Mouse (Mus musculus) yolk sac, embryonic 10.5 days (tissue): ENCODE measurements at regions not wholly inside any gene's neighbourhood (a gene's known extent, or its start where the extent isn't known, plus 50 kb on each side); places are given as distances from the start of the nearest gene placed in this dataset.

ENCODE experiments used
- DNase-seq: peaks from one replicate; pipeline ENCODE4 v3.0.0-alpha.2; 2017; ENCODE audit warnings: low spot score

DNA sequence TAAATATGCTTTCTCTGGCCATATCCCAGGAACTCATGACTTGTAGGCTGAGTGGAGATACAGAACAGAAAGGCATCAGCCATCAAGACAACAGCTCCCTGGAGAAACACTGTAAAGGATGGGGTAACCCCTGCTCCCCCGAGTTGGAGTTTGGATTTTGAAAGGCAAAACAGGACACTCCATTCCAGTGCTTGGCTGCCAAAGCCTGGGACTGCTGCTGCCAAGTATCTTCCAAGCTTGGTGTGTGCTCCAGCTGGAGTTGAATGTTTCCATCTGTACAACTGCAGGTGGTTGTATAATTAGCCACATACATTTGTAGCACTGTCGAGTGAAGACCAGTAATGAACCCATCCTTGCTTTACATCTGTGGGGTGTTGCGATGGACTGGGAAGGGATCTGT, 62.1 kb downstream of the 4933412E24Rik start:
- DNase-seq, result no peak

GRCm38 (mm10) chr15:59953857-59954256, 62.6 kb downstream of the 4933412E24Rik start:
- no peak for DNase-seq

- DNase-seq, result no peak
These were observed 65.7 kb downstream of the 4933412E24Rik start for GRCm38 (mm10) chr15:59950617-59951216.

GRCm38 (mm10) chr15:59945208-59945607, 71.2 kb downstream of the 4933412E24Rik start:
- DNase-seq, result no peak

DNA sequence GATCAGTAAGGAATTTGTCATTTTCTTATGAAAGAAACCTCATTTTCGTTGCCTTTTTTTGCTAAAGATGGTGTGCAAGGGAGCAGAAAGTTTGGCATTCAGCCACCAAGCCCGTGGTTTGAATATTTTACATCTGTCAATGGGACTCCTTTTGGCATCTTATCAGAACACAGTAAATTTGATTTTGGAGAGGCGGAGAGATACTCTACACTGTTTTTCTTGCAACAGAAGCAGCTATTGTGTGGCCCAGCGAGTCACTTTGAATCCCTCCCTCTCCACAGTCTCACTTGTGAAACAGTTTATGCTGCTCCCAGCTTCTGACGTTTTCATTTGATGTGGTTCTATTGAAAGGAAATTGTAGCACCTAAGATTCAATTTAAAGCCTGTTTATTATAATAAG, 79.9 kb downstream of the 4933412E24Rik start:
- no peak for DNase-seq

DNA sequence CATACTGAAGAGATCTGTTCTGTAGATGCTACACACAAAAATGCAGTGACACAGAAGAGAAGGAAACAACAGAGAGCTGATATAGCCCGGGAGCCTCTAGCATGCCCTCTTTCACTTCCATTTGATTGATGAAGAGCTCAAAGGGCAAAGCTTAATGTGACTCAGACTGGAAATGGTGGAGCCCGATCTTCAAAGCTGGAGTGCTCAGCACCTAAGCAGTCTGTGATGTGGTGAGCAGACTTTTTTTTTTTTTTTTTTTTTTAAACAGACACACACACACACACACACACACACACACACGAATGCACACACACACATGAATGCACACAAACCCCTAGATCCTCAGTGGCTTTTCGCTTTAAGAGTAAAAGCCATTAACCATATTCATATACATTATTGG, 102.6 kb downstream of the 4933412E24Rik start:
- DNase-seq, result no peak

- no peak for DNase-seq
These were observed 108.1 kb downstream of the 4933412E24Rik start for GRCm38 (mm10) chr15:59908300-59908699.

GRCm38 (mm10) chr15:59905832-59906797, 110.3 kb downstream of the 4933412E24Rik start:
- no peak for DNase-seq

DNA sequence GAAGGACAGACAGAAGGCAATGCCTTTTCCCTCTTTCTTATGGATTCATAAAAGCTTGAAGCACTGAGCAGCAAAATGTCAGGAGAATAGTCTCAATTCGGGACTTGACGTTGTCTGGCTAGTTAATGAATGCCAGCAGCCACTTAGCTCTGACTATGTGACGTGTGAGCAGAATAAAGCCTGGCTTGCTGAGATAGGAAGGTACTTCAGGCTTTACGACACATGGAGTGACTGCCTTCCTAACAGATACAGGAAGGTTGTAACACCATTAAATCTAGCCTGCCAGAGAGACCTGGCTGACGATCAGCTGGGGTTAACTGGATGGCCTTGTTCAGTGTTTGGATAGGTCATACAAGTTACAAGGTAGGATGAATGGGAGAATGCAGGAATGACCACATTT, 111.7 kb downstream of the 4933412E24Rik start:
- no peak for DNase-seq

- no peak for DNase-seq
These were observed 127.4 kb downstream of the 4933412E24Rik start for GRCm38 (mm10) chr15:59888996-59889395.

DNA sequence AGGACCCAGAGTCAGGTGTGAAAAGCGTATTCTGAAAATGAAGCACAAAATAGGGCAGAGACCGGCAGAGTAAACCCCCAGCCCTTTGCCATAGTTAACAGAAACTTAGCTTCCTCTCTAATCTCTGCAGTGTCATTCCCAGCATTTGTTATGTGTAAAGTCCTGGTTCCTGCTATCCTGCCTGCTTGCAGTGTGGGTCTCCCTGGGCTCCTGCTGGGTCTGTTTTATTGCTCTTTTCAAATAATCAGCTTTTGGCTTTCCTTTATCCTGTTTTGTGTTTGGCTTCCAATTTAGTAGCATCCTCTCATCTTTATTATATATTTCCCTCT, 128.3 kb downstream of the 4933412E24Rik start:
- no peak for DNase-seq

DNA sequence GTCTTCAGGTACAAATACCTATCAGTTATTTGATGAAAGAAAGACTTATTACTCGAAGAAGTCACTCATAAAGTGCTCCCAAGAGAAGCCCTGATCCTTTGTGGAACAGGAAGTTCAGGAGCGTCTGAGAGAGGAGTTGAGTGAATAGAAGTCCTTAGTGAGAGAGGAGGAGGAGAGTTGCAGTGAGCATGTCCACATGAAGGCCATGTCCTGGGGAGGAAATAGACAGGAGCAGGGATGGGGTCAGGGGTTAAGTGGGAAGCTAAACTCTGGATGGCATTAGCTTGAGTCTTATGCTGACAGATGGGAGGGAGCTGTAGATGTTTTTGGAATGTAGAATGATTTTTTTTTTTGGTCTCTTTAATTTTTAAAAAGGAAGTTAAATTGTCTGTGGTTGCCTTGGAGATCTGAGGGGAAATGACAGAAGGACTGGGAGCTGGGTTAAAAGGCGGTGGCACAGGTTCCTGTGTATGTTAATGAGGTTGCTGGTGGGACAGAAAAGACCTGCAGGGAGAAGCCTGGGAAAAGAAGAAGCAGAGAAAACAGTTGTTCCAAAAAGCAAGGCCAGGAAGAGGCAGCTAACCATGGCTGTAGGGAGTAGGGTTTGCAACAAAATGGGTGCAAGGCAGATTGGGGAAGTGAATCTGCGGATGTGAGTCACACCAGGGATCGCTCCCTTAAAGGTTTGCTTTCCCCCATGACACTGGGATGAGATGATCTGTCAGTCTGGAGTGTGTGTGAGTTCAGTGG, 128.9 kb downstream of the 4933412E24Rik start:
- DNase-seq, result no peak

DNA sequence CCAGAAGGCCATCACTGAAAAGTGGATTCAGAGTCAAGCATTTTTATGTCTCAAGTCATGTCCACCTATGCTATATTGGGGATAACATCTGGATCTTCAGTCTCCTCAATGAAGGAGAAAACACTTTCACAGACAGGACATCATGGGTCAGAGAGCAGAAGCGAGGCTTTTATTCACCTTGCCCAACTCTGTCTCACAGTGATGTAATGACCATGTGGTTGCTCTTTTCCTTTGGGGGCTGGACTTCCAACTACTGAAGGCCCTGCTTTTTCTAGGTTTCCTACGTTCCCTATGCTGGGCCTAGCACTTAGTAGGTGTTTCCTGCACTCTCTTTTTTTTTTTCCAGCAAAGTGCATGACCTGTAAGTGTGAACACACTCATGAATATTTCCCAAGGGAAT, 130.4 kb downstream of the 4933412E24Rik start:
- no peak for DNase-seq

DNA sequence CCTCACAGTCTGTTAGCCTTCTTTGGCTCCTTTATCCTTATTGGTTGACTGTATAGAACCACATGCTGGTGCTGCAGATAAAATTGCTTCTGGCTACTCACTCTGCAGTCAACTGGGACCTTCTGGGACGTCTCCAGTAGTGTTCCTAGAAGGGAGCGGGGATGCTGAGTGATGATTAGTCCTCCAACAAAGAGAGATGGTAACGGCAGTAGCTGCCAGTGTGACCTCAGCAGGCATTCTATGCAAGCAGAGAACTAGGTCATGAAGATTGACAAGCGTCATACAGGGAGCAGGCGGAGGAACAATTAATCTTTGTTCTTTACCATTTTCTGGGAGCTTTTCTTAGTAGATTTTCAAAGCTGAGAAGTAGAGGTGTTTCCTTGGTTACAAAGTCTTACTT, 134.0 kb downstream of the 4933412E24Rik start:
- DNase-seq, result no peak

DNA sequence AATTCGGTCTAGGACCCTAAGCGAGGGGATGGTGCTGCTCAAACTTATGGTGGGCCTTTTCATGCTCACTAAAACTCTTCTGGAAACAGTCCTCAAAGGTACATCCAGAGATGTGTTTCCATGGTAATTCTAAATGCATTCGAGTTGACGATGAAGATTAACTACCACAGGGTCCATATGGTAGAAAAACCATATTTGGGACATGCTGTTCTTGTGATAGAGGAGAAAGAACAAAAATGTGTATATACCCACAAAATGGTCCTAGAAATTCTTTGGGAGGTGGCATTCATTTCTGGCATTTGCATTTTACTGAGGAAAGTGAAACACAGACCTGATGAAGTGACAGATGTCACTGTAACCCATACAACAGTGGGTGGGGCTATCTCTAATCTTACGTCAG, 136.0 kb downstream of the 4933412E24Rik start:
- no peak for DNase-seq

- DNase-seq, result no peak
These were observed 137.1 kb downstream of the 4933412E24Rik start for GRCm38 (mm10) chr15:59879311-59879710.

- no peak for DNase-seq
These were observed 140.1 kb downstream of the 4933412E24Rik start for GRCm38 (mm10) chr15:59876279-59876742.

DNA sequence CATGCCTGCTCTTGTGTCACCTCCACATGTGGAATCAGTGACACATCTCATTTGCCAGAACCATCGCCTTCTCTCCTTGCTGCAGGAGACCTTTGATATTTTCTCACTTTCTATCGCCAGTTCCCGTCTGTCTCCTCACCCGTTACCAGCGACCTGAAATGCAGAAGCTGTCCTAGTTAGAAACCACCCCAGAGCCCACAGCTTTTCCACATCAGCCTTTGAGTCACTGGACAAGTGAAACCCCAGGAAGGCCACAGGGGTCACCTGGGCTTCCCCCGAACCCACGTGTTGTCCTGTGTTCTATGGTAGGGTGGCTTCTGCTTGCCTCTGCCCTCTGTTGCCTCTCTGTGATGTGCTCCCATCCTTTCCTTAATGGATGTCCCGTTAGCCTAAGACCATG, 149.7 kb downstream of the 4933412E24Rik start:
- no peak for DNase-seq

DNA sequence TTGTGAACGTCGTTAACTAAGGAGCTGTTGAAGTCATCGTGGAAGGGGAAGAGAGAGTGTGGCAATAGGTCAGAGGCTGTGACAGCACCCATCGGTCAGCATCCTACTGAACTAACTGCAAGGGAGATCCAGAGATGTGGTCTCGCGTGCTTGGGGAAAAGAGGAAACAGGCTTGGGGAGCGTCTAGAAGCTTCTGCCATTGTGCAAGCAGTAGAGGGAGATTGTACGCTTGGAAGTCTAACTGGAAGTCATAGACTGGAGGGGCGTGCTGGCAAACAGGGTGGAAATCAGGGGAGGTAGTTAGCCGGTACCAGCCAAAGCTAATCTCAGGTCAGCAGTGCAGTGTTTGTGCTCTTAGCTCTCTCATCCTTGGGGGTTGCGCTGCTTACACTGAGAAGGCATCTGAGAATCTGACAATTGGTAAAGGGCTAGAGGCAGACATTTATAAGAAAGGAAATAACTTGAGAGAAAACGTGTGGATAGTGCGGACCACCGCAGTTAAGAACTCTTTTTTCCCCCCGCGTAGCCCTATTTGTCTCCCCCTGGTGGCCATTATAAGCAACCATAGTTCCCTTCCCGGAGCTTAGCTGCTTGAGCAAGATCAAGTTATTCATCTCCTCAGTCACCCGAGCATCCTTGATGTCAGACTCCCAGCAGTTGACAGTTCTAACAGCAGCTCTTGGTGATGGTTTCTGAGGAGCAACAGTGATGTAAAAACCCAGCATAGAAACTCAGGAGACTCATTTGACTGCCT, 151.5 kb downstream of the 4933412E24Rik start:
- DNase-seq, result no peak

DNA sequence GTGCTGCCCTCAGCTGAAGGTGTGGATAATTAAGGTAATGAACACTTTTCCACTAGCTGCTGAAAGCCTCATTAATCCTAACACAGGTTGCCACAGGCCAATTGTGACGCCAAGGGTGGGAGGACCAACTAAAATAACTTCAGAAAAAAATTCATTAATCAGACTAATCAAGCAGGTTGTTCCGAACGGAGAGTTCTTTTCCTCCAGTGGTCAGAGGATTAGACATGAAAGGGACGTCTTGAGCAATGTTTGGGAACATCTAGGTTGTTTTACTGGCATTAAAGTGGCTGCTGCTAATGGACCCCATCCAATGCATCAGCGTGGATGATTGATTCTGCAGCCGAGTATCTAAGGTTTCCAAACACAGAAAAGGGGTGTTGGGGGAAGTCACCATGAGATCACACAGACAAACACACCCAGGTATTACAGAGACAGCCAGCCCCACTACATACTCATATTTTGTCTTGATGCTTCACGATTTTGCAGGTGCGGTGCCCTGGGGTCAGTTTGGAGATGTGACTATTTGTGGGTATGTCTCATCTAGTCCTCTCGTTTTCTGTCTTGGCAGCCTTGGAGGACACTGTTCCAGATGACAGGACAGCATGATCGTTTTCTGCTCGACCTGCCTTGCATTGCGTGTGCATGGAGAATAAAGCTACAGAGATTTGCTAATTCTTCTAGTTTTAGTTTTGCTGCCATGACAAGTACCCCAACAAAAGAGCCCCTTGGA, 164.0 kb downstream of the 4933412E24Rik start:
- DNase-seq, result no peak

- no peak for DNase-seq
These were observed 171.2 kb downstream of the 4933412E24Rik start for GRCm38 (mm10) chr15:59845158-59845739.
